Mouse (Mus musculus) embryonic facial prominence, embryonic 11.5 days (tissue): ENCODE results near the gene Krt13. TPM values are rescaled to one million over a fixed set of nuclear protein-coding genes. Genes with fewer than 3 reads are reported as not detected.
A peak's percentile ranks its signal among the peaks of the same experiment; 100 is the strongest.

Experiments
- ATAC-seq: fragments of 200-750 bp; cut with Nextera tagmentation; replicated peaks from 2 replicates; pipeline ENCODE4 v1.8.0; 2017; ENCODE audit warnings: low read depth; ENCODE audit not compliant: insufficient number of reproducible peaks, low FRiP score, low TSS enrichment
- DNase-seq: peaks from one replicate; pipeline ENCODE4 v3.0.0-alpha.2; 2015; ENCODE audit warnings: low spot score
- H3K27ac ChIP-seq: fragments of 300-500 bp; sonication (generic); replicated peaks from 2 replicates; pipeline ENCODE4 v1.5.1; 2014; ENCODE audit warnings: mild to moderate bottlenecking, low read depth, low read length, control low read depth
- H3K27me3 ChIP-seq: fragments of 300-500 bp; sonication (generic); 2 replicates; pipeline ENCODE4 v1.6.1; 2014; ENCODE audit warnings: mild to moderate bottlenecking, low read length, moderate library complexity, mixed read lengths; ENCODE audit not compliant: control insufficient read depth, insufficient read depth
- H3K36me3 ChIP-seq: fragments of 300-500 bp; sonication (generic); replicated peaks from 2 replicates; pipeline ENCODE4 v1.6.1; 2014; ENCODE audit warnings: low read depth, mild to moderate bottlenecking, low read length, moderate library complexity, mixed read lengths; ENCODE audit not compliant: control insufficient read depth, insufficient read depth
- H3K4me1 ChIP-seq: fragments of 300-500 bp; sonication (generic); 2 replicates; pipeline ENCODE4 v1.6.1; 2014; ENCODE audit warnings: low read length, mixed read lengths; ENCODE audit not compliant: control insufficient read depth, insufficient read depth
- H3K4me2 ChIP-seq: fragments of 300-500 bp; sonication (generic); 2 replicates; pipeline ENCODE4 v1.6.1; 2014; ENCODE audit warnings: low read depth, mild to moderate bottlenecking, control low read depth, low read length, moderate library complexity
- H3K4me3 ChIP-seq: fragments of 300-500 bp; sonication (generic); 2 replicates; pipeline ENCODE4 v1.5.1; 2014; ENCODE audit warnings: low read depth, low read length, control low read depth
- H3K9ac ChIP-seq: fragments of 300-500 bp; sonication (generic); replicated peaks from 2 replicates; pipeline ENCODE4 v1.6.1; 2014; ENCODE audit warnings: mild to moderate bottlenecking, control low read depth, low read length
- H3K9me3 ChIP-seq: fragments of 300-500 bp; sonication (generic); replicated peaks from 2 replicates; pipeline ENCODE4 v1.6.1; 2016; ENCODE audit warnings: mild to moderate bottlenecking, low read length, inconsistent platforms, mixed read lengths; ENCODE audit not compliant: control insufficient read depth
- WGBS: fragments of 180-500 bp; shearing (Covaris S2); extraction: QIAGEN DNeasy Blood & Tissue Kit; methylation state at CpG from one replicate; pipeline ENCODE4 v1.1.7; 2014; 5-methylcytosine and 5-hydroxymethylcytosine counted together
- polyA plus RNA-seq: library from polyadenylated mRNA; unstranded; fragments of >200 nt; fragmentation: Nextera tagmentation; extraction: Ambion mirVana; gene quantifications from 2 replicates; pipeline ENCODE4 v1.2.1, GENCODE M21; 2014

Gene Krt13
- polyA plus RNA-seq: not detected in 2 replicates

- Histone ChIP-seq H3K4me1 (no peaks in the 10 kb centered on the region), H3K9me3 (no peaks in the 10 kb centered on the region), H3K27me3 (no peaks in the 10 kb centered on the region), H3K4me2 (no peak within 1 kb of the TSS), H3K9ac (no peak within 1 kb of the TSS), H3K27ac (no peak within 1 kb of the TSS), H3K36me3 (no peaks in the 10 kb centered on the region), H3K4me3 (no peak within 1 kb of the TSS)
- 75% methylated on average over 3 of the region's 3 CpGs for WGBS
- no peak for ATAC-seq
- no peak for DNase-seq
Measured at GRCm38 (mm10) chr11:100121466-100121865, at the start of gene Krt13. TSS of gene Krt13 (minus strand) at chr11:100121566.

DNA sequence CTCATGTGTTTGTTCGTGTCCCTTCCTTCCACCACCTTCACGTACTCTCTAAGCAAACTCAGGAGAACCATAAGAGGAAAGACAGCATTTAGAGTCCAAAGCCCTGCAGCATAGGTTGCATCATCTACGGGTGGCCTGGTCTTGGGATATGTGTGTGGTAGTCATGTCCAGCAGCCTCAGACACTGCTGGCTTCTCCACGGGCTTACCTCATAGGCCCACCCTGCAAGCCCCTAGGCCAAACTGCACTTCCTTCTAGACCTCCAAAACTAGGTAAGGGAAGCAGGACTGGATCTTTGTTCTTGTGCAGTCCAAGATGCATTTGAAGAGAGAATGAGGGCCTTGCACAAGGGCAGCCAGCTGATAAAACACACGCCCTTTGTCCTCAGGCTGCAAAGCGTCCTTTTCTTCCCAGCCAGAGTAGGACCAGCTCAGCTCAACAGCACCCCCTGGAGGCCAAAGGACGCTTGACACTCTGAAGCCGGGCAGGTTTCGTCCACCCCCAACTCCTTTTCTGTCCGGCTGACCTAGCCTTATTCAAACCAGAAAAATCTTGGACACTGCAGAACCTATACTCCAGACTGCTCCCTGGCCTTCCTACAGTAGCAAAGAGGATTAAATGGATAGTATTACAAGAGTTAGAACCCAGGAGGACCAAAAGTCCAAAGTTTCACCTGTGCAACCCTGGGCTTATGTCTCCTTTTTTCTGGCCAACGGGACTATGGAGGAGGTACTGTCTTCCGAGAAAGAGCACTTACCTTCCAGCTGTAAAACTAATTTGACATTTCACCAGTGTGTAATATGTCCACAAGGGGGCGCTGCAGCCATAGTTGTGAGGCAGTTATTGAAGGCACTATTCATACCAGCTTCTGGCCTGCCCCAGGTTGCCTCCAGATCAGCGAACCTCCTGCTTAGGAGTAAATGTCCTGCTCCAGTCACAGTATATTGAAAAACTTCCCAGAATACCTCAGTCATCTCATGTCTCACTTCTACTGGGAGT lies 47.7 kb upstream of the Krt13 start:
- H3K27me3 ChIP-seq: no peaks in the 10 kb centered on the region
- DNase-seq: peak; percentile 84
- H3K4me3 ChIP-seq: no peak overlapping the region
- H3K9me3 ChIP-seq: no peaks in the 10 kb centered on the region
- 30% methylated on average over 14 of the region's 14 CpGs for WGBS
- no peaks in the 10 kb centered on the region for H3K36me3 ChIP-seq
- no peak overlapping the region for H3K27ac ChIP-seq
- H3K4me1 ChIP-seq: no peaks in the 10 kb centered on the region
- no peak overlapping the region for H3K9ac ChIP-seq
- no peak overlapping the region for H3K4me2 ChIP-seq
- peak; percentile 49; the same call in 1 of the 2 replicates for ATAC-seq

GRCm38 (mm10) chr11:100168071-100168470 lies 46.7 kb upstream of the Krt13 start:
- no peaks in the 10 kb centered on the region for H3K4me1 ChIP-seq
- no peak for ATAC-seq
- no peak overlapping the region for H3K9ac ChIP-seq
- no peak for DNase-seq
- no peak overlapping the region for H3K27ac ChIP-seq
- 74% methylated on average over 8 of the region's 8 CpGs for WGBS
- H3K9me3 ChIP-seq: no peaks in the 10 kb centered on the region
- H3K4me2 ChIP-seq: no peak overlapping the region
- H3K36me3 ChIP-seq: no peaks in the 10 kb centered on the region
- no peak overlapping the region for H3K4me3 ChIP-seq
- no peaks in the 10 kb centered on the region for H3K27me3 ChIP-seq

DNA sequence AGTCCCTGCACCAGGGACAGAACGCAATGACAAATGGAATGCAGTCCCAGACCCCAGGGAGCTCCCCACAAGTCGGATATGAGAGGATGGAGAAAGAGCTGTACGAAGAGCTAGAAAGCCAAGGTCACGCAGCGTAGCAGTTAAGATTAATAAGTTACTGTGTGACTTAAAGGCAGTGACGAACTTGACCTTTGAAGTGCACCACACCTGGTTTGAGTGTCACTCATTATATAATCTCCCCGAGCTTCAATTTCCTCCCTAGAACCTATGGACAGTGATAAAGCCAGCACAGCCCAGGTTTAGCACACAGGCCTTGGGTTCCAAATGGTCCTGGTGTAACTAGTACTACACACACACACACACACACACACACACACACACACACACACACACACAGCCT lies 43.0 kb upstream of the Krt13 start:
- Histone ChIP-seq H3K9ac (no peak overlapping the region), H3K9me3 (no peaks in the 10 kb centered on the region), H3K27ac (no peak overlapping the region), H3K4me3 (no peak overlapping the region), H3K4me1 (no peaks in the 10 kb centered on the region), H3K27me3 (no peaks in the 10 kb centered on the region), H3K4me2 (no peak overlapping the region), H3K36me3 (no peaks in the 10 kb centered on the region)
- WGBS: 55% methylated on average over 7 of the region's 7 CpGs
- ATAC-seq (no peak), DNase-seq (no peak)

DNA sequence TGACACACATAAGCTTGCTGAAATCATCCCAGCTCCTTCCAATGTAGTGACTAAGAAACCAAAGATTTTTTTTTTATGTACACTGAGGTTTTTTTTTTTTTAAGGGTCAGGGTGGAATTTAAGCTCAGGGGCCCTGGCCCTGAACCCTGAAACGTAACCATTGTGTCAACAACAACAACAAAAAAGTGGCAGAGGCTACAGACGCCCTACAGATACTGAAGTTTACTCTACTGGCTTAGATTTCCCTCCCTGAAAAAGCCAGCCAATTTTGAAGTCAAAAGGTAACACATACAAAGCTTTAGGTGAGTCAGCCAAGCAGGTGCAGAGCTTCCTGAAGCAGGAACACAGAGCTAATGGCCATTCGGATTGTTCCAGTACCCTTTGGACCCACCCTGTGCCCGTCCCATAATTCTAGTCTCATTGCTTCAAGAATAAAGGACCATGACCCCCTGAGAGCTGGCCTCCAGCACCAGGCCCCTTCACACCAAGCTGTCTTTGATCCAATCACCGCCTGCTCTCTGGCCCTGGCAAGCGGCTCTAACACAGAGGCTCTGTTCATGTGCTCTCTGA lies 36.6 kb upstream of the Krt13 start:
- Histone ChIP-seq H3K36me3 (no peaks in the 10 kb centered on the region), H3K4me2 (no peak overlapping the region), H3K4me3 (no peak overlapping the region), H3K27ac (no peak overlapping the region), H3K9ac (no peak overlapping the region), H3K4me1 (no peaks in the 10 kb centered on the region), H3K27me3 (no peaks in the 10 kb centered on the region), H3K9me3 (no peaks in the 10 kb centered on the region)
- no peak for ATAC-seq
- WGBS: 51% methylated on average over 6 of the region's 6 CpGs
- DNase-seq: no peak

DNA sequence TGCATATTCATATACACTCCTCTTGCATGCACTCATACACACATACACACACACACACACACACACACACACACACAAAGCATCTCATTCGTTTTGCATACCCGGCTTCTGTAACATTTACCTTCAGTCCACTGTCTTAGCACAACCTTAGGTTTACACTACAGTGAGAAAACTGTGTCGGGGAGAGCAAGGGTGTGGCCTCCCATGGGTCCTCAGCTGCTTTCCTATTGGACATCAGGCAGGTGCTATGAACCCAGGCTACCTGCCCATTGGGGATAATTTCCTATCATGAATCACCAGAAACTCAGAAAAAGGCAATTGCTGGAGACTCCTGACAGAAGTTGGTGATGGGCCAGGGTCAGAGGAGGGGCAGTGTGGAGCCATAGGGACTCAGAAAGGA lies 36.0 kb upstream of the Krt13 start:
- no peaks in the 10 kb centered on the region for H3K4me1 ChIP-seq
- 78% methylated on average over 3 of the region's 3 CpGs for WGBS
- no peak overlapping the region for H3K4me2 ChIP-seq
- no peak overlapping the region for H3K4me3 ChIP-seq
- no peaks in the 10 kb centered on the region for H3K27me3 ChIP-seq
- no peak overlapping the region for H3K9ac ChIP-seq
- H3K27ac ChIP-seq: no peak overlapping the region
- H3K9me3 ChIP-seq: no peaks in the 10 kb centered on the region
- no peak for ATAC-seq
- H3K36me3 ChIP-seq: no peaks in the 10 kb centered on the region
- DNase-seq: no peak

DNA sequence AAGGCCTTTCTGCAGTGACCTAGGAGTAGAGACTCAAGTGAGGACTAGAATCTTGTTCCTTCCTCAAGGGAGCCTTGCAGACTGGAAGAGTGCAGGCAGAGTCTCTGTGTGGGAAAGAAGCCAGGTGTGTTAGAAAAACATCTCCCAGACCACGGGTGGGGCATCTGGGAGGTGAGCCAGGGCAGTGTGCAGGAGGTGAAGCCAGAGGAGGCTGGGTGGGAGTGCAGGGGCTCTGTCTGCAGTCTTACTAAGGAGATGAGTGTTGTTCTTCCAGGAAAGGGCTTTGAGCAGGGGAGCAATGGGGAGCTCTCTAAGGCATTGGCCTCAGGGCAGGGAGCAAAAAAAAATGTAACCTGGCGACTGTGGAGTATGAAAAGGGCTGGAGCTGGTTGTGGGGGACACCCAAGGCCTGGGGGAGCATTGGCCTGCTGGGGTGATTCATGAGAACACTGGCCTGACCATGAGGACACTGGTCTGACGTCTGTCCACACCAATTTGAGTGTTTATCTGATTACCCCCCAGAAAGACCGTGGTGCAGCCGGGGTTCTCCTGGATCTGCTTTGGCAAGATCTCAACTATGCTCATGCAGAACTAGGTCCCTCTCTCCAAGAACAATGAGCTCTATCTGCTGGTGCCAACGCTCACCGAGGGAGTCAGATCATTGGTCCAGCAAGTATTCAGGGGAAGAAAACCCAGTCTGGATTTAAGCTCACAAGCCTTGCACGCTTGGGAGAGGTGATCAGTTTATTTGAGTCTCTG lies 34.3 kb upstream of the Krt13 start:
- 71% methylated on average over 8 of the region's 8 CpGs for WGBS
- DNase-seq (no peak), ATAC-seq (no peak)
- no peak overlapping the region for H3K4me2 ChIP-seq
- H3K4me1 ChIP-seq: no peaks in the 10 kb centered on the region
- no peak overlapping the region for H3K9ac ChIP-seq
- H3K27me3 ChIP-seq: no peaks in the 10 kb centered on the region
- H3K36me3 ChIP-seq: no peaks in the 10 kb centered on the region
- H3K9me3 ChIP-seq: no peaks in the 10 kb centered on the region
- no peak overlapping the region for H3K4me3 ChIP-seq
- H3K27ac ChIP-seq: no peak overlapping the region
